Mouse (Mus musculus): ENCODE measurements around the gene Hsd3b4. TPM values are rescaled to one million over a fixed set of nuclear protein-coding genes. Genes with fewer than 3 reads are reported as not detected.
"Not testable (repeated sequence)": the region's sequence is repeated elsewhere in the genome, so short reads cannot be mapped to it uniquely, and the experiment has no call there.

Hsd3b4 gene
- polyA plus RNA-seq (2014; fragmentation: Nextera tagmentation; extraction: Ambion mirVana) = not detected in 2 replicates

GRCm38 (mm10) chr3:98510414-98510813, at the start of gene Hsd3b4:
Gene Hsd3b4, minus strand, starts transcription at chr3:98510514.
- ATAC-seq (ENCODE audit: low read depth); H3K4me2 ChIP-seq (ENCODE audit: low read depth, low read length); H3K9ac ChIP-seq (ENCODE audit: low read depth, low read length); H3K27me3 ChIP-seq (replicated peaks; ENCODE audit: control insufficient read depth, insufficient read depth, low read length); H3K4me3 ChIP-seq (ENCODE audit: low read depth, low read length); DNase-seq (ENCODE audit: low spot score); H3K36me3 ChIP-seq (ENCODE audit: control insufficient read depth, insufficient read depth, low read length); H3K9me3 ChIP-seq (ENCODE audit: control insufficient read depth, low read length); H3K27ac ChIP-seq (replicated peaks; ENCODE audit: low read depth, low read length); H3K4me1 ChIP-seq (ENCODE audit: control insufficient read depth, insufficient read depth, low read length): not testable (repeated sequence)
- no CpG with 5 or more reads among the region's 1 CpGs for WGBS

- not testable (repeated sequence) for H3K4me2 ChIP-seq (ENCODE audit: low read depth, low read length); ATAC-seq (ENCODE audit: low read depth); H3K9me3 ChIP-seq (ENCODE audit: control insufficient read depth, low read length); DNase-seq (ENCODE audit: low spot score); H3K4me3 ChIP-seq (ENCODE audit: low read depth, low read length); H3K36me3 ChIP-seq (ENCODE audit: control insufficient read depth, insufficient read depth, low read length); H3K4me1 ChIP-seq (ENCODE audit: control insufficient read depth, insufficient read depth, low read length); H3K27me3 ChIP-seq (replicated peaks; ENCODE audit: control insufficient read depth, insufficient read depth, low read length); H3K27ac ChIP-seq (replicated peaks; ENCODE audit: low read depth, low read length); H3K9ac ChIP-seq (ENCODE audit: low read depth, low read length)
- WGBS = no CpG with 5 or more reads among the region's 1 CpGs
Measured at GRCm38 (mm10) chr3:98550832-98551231, 40.5 kb upstream of the Hsd3b4 start.

GRCm38 (mm10) chr3:98550215-98550614, 39.9 kb upstream of the Hsd3b4 start:
- not testable (repeated sequence) for H3K4me2 ChIP-seq (ENCODE audit: low read depth, low read length); H3K9me3 ChIP-seq (ENCODE audit: control insufficient read depth, low read length); H3K36me3 ChIP-seq (ENCODE audit: control insufficient read depth, insufficient read depth, low read length); H3K4me3 ChIP-seq (ENCODE audit: low read depth, low read length); H3K27me3 ChIP-seq (replicated peaks; ENCODE audit: control insufficient read depth, insufficient read depth, low read length); H3K4me1 ChIP-seq (ENCODE audit: control insufficient read depth, insufficient read depth, low read length); DNase-seq (ENCODE audit: low spot score); ATAC-seq (ENCODE audit: low read depth); H3K27ac ChIP-seq (replicated peaks; ENCODE audit: low read depth, low read length); H3K9ac ChIP-seq (ENCODE audit: low read depth, low read length)
- no CpG with 5 or more reads among the region's 2 CpGs for WGBS

GRCm38 (mm10) chr3:98548495-98548894, 38.2 kb upstream of the Hsd3b4 start:
- H3K4me1 ChIP-seq (ENCODE audit: control insufficient read depth, insufficient read depth, low read length); DNase-seq (ENCODE audit: low spot score); H3K27ac ChIP-seq (replicated peaks; ENCODE audit: low read depth, low read length); H3K9ac ChIP-seq (ENCODE audit: low read depth, low read length); H3K4me3 ChIP-seq (ENCODE audit: low read depth, low read length); H3K9me3 ChIP-seq (ENCODE audit: control insufficient read depth, low read length); H3K4me2 ChIP-seq (ENCODE audit: low read depth, low read length); H3K27me3 ChIP-seq (replicated peaks; ENCODE audit: control insufficient read depth, insufficient read depth, low read length); H3K36me3 ChIP-seq (ENCODE audit: control insufficient read depth, insufficient read depth, low read length): not testable (repeated sequence)
- ATAC-seq (ENCODE audit: low read depth) = 0 out of 2 replicates have a peak, but pooled peaks have one; percentile 33
- WGBS = no CpG with 5 or more reads among the region's 1 CpGs

- H3K27ac ChIP-seq (replicated peaks; ENCODE audit: low read depth, low read length) = not testable (repeated sequence)
Measured at GRCm38 (mm10) chr3:98547641-98548040, 37.3 kb upstream of the Hsd3b4 start.

GRCm38 (mm10) chr3:98524978-98525377, 14.7 kb upstream of the Hsd3b4 start:
- H3K9ac ChIP-seq (ENCODE audit: low read depth, low read length); H3K4me2 ChIP-seq (ENCODE audit: low read depth, low read length); H3K27ac ChIP-seq (replicated peaks; ENCODE audit: low read depth, low read length); H3K36me3 ChIP-seq (ENCODE audit: control insufficient read depth, insufficient read depth, low read length); ATAC-seq (ENCODE audit: low read depth); H3K27me3 ChIP-seq (replicated peaks; ENCODE audit: control insufficient read depth, insufficient read depth, low read length); H3K4me3 ChIP-seq (ENCODE audit: low read depth, low read length); H3K9me3 ChIP-seq (ENCODE audit: control insufficient read depth, low read length); H3K4me1 ChIP-seq (ENCODE audit: control insufficient read depth, insufficient read depth, low read length); DNase-seq (ENCODE audit: low spot score): not testable (repeated sequence)

More at GRCm38 (mm10) chr3:98547641-98548040, 37.3 kb upstream of the Hsd3b4 start:
- not testable (repeated sequence) for H3K9ac ChIP-seq (ENCODE audit: low read depth, low read length); H3K27me3 ChIP-seq (replicated peaks; ENCODE audit: control insufficient read depth, insufficient read depth, low read length); H3K4me2 ChIP-seq (ENCODE audit: low read depth, low read length); ATAC-seq (ENCODE audit: low read depth); H3K4me1 ChIP-seq (ENCODE audit: control insufficient read depth, insufficient read depth, low read length); DNase-seq (ENCODE audit: low spot score); H3K36me3 ChIP-seq (ENCODE audit: control insufficient read depth, insufficient read depth, low read length); H3K9me3 ChIP-seq (ENCODE audit: control insufficient read depth, low read length); H3K4me3 ChIP-seq (ENCODE audit: low read depth, low read length)

GRCm38 (mm10) chr3:98524552-98524951, 14.2 kb upstream of the Hsd3b4 start:
- H3K4me3 ChIP-seq (ENCODE audit: low read depth, low read length); ATAC-seq (ENCODE audit: low read depth); H3K36me3 ChIP-seq (ENCODE audit: control insufficient read depth, insufficient read depth, low read length); DNase-seq (ENCODE audit: low spot score); H3K4me1 ChIP-seq (ENCODE audit: control insufficient read depth, insufficient read depth, low read length); H3K9me3 ChIP-seq (ENCODE audit: control insufficient read depth, low read length); H3K9ac ChIP-seq (ENCODE audit: low read depth, low read length); H3K27me3 ChIP-seq (replicated peaks; ENCODE audit: control insufficient read depth, insufficient read depth, low read length); H3K27ac ChIP-seq (replicated peaks; ENCODE audit: low read depth, low read length); H3K4me2 ChIP-seq (ENCODE audit: low read depth, low read length): not testable (repeated sequence)
- no CpG with 5 or more reads among the region's 1 CpGs for WGBS

- not testable (repeated sequence) for H3K36me3 ChIP-seq (ENCODE audit: control insufficient read depth, insufficient read depth, low read length); H3K4me3 ChIP-seq (ENCODE audit: low read depth, low read length); H3K9me3 ChIP-seq (ENCODE audit: control insufficient read depth, low read length); ATAC-seq (ENCODE audit: low read depth); H3K27ac ChIP-seq (replicated peaks; ENCODE audit: low read depth, low read length); H3K9ac ChIP-seq (ENCODE audit: low read depth, low read length); DNase-seq (ENCODE audit: low spot score); H3K4me2 ChIP-seq (ENCODE audit: low read depth, low read length); H3K4me1 ChIP-seq (ENCODE audit: control insufficient read depth, insufficient read depth, low read length); H3K27me3 ChIP-seq (replicated peaks; ENCODE audit: control insufficient read depth, insufficient read depth, low read length)
- WGBS = 14% methylated on average over 1 of the region's 2 CpGs
Measured at GRCm38 (mm10) chr3:98522779-98523178, 12.5 kb upstream of the Hsd3b4 start.

- H3K27ac ChIP-seq (replicated peaks; ENCODE audit: low read depth, low read length); H3K4me2 ChIP-seq (ENCODE audit: low read depth, low read length); H3K4me3 ChIP-seq (ENCODE audit: low read depth, low read length); DNase-seq (ENCODE audit: low spot score); H3K9ac ChIP-seq (ENCODE audit: low read depth, low read length); H3K9me3 ChIP-seq (ENCODE audit: control insufficient read depth, low read length); H3K27me3 ChIP-seq (replicated peaks; ENCODE audit: control insufficient read depth, insufficient read depth, low read length); ATAC-seq (ENCODE audit: low read depth); H3K4me1 ChIP-seq (ENCODE audit: control insufficient read depth, insufficient read depth, low read length); H3K36me3 ChIP-seq (ENCODE audit: control insufficient read depth, insufficient read depth, low read length): not testable (repeated sequence)
- WGBS = no CpG with 5 or more reads among the region's 5 CpGs
Measured at GRCm38 (mm10) chr3:98507229-98507628, 3.1 kb downstream of the Hsd3b4 start.
